Mouse (Mus musculus): Measurements from ENCODE around the gene Serpina1f.
"Not testable (repeated sequence)": the region's sequence is repeated elsewhere in the genome, so short reads cannot be mapped to it uniquely, and the experiment has no call there.

The Serpina1f gene

GRCm38 (mm10) chr12:103695429-103695828, at the start of gene Serpina1f:
Serpina1f (minus strand) TSS chr12:103695529.
- CTCF ChIA-PET = no interaction called here

- CTCF ChIA-PET = not testable (repeated sequence)
Measured at GRCm38 (mm10) chr12:103737791-103738580, 42.7 kb upstream of the Serpina1f start.

- CTCF ChIA-PET = not testable (repeated sequence)
Measured at GRCm38 (mm10) chr12:103735566-103735965, 40.2 kb upstream of the Serpina1f start.

- CTCF ChIA-PET = not testable (repeated sequence)
Measured at GRCm38 (mm10) chr12:103735101-103735500, 39.8 kb upstream of the Serpina1f start.

- CTCF ChIA-PET = no interaction called here
Measured at GRCm38 (mm10) chr12:103711537-103711936, 16.2 kb upstream of the Serpina1f start.

GRCm38 (mm10) chr12:103710405-103710804, 15.1 kb upstream of the Serpina1f start:
- CTCF ChIA-PET = no interaction called here

GRCm38 (mm10) chr12:103706113-103706512, 10.8 kb upstream of the Serpina1f start:
- CTCF ChIA-PET = no interaction called here

GRCm38 (mm10) chr12:103705547-103705946, 10.2 kb upstream of the Serpina1f start:
- CTCF ChIA-PET = no interaction called here

- CTCF ChIA-PET = no interaction called here
Measured at GRCm38 (mm10) chr12:103700144-103700750, 4.9 kb upstream of the Serpina1f start.

- CTCF ChIA-PET = no interaction called here
Measured at GRCm38 (mm10) chr12:103688221-103688814, 7.0 kb downstream of the Serpina1f start.

- CTCF ChIA-PET = no interaction called here
Measured at GRCm38 (mm10) chr12:103687021-103687420, 8.3 kb downstream of the Serpina1f start.

- CTCF ChIA-PET = no interaction called here
Measured at GRCm38 (mm10) chr12:103686050-103686449, 9.3 kb downstream of the Serpina1f start.

GRCm38 (mm10) chr12:103685386-103685785, 9.9 kb downstream of the Serpina1f start:
- CTCF ChIA-PET = no interaction called here

GRCm38 (mm10) chr12:103683775-103684174, 11.6 kb downstream of the Serpina1f start:
- CTCF ChIA-PET = no interaction called here

GRCm38 (mm10) chr12:103681739-103682138, 13.6 kb downstream of the Serpina1f start:
- CTCF ChIA-PET = no interaction called here

- CTCF ChIA-PET = no interaction called here
Measured at GRCm38 (mm10) chr12:103681169-103681568, 14.2 kb downstream of the Serpina1f start.

- CTCF ChIA-PET = not testable (repeated sequence)
Measured at GRCm38 (mm10) chr12:103679853-103680252, 15.5 kb downstream of the Serpina1f start.

GRCm38 (mm10) chr12:103676039-103676438, 19.3 kb downstream of the Serpina1f start, which contains the start of gene Serpina16:
Serpina16 (minus strand) TSS chr12:103676139.
- CTCF ChIA-PET = no interaction called here

GRCm38 (mm10) chr12:103673179-103673578, 22.1 kb downstream of the Serpina1f start:
- CTCF ChIA-PET = no interaction called here

GRCm38 (mm10) chr12:103671483-103671882, 23.8 kb downstream of the Serpina1f start:
- CTCF ChIA-PET = no interaction called here

GRCm38 (mm10) chr12:103670964-103671363, 24.4 kb downstream of the Serpina1f start:
- CTCF ChIA-PET = no interaction called here

GRCm38 (mm10) chr12:103670344-103670743, 25.0 kb downstream of the Serpina1f start:
- CTCF ChIA-PET = no interaction called here

- CTCF ChIA-PET = no interaction called here
Measured at GRCm38 (mm10) chr12:103665286-103665685, 30.0 kb downstream of the Serpina1f start.
